Mouse (Mus musculus) c-Kit-positive CD71-negative TER-119-negative erythroid progenitor cells, embryonic 14.5 days (primary cell): ENCODE data around the gene Ppp1r3a.
"Not testable (repeated sequence)": the region's sequence is repeated elsewhere in the genome, so short reads cannot be mapped to it uniquely, and the experiment has no call there.

ENCODE experiments used
- DNase-seq: peaks from one replicate; pipeline ENCODE4 v3.0.0-alpha.2; 2013; ENCODE audit warnings: low read depth

Gene Ppp1r3a

GRCm38 (mm10) chr6:14754901-14755591 is at the start of gene Ppp1r3a:
Ppp1r3a (minus strand) TSS chr6:14755274.
- DNase-seq, result no peak

- no peak for DNase-seq
These were observed 32.3 kb upstream of the Ppp1r3a start for GRCm38 (mm10) chr6:14787157-14787938.

DNA sequence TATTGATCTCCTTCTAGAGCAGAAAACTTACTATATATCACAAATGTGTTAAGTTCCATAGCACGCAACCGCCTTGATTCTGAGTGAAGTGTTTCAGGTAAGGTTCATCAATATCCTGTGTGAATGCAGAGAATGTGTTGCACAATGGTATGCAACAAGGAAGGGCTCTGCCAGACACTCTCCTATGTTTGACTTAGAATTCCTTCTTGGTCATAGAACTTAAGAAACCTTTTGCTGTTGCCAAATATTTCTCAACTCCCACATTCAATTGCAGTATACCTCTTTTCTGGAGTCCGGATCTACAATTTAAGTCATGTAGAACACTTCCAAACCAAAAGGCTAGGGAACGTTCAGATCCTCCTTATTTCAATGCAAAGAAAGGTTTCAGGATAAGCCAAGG is 22.8 kb upstream of the Ppp1r3a start:
- no peak for DNase-seq

GRCm38 (mm10) chr6:14771717-14772116 is 16.6 kb upstream of the Ppp1r3a start:
- DNase-seq, result no peak

GRCm38 (mm10) chr6:14757486-14757885 is 2.4 kb upstream of the Ppp1r3a start:
- DNase-seq, result no peak

DNA sequence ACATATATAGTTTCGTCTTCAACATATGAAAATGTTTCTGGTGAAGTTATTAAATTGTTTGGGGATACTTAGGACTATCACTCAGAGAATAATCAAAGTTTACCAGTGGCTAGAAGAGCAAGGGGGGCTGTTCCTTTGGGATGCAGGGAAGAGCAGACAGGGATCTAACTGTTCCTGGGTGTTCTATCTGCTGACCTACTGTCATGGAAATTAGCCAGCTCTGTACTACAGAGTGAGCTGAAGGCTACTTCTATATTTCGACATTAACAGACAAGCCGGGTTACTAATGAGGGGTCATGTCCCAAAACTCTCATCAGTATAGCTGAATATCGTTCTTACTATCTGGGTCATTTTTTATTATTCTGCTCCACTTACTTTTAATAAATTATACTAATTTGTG is 1.6 kb downstream of the Ppp1r3a start:
- DNase-seq, result no peak

DNA sequence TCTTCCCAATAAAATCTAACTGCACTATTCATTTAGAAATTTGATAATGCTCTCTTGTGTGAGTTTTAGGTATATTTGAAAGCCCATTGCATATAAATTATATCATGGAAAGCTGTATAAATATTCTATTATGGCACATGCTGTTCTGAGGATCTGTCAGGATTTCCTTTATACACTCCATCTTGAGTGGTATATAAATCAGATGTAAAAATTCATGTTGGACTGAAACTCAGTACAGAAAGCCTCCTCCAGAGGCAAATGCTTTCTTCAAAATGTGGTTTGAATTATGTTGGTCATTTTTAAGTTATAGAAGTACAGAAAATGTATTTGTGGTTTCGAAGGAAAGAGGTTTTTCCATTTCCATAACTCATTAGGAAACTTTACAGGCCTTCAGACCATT is 2.9 kb downstream of the Ppp1r3a start:
- DNase-seq, result no peak

- no peak for DNase-seq
These were observed 8.1 kb downstream of the Ppp1r3a start for GRCm38 (mm10) chr6:14747000-14747399.

- no peak for DNase-seq
These were observed 19.1 kb downstream of the Ppp1r3a start for GRCm38 (mm10) chr6:14736017-14736416.

DNA sequence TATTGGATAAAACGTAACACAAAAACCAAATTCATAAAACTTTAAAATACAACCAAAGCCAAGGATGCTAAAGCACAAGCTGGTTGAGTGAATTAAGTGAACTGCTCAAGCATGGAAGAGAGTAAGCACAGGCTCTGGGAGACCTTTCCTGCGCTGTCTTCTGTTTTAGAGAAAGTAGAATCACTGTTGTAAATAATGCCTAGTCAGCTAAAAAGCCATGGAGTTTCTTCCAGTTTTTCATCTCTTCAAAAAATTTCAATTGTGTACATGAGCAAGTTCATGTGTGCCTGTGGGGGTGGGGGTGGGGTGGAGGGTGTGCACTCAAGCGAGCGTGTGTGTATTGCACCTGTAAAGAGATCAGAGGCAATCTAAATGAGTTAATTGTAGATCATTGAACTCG is 24.1 kb downstream of the Ppp1r3a start:
- DNase-seq, result no peak

DNA sequence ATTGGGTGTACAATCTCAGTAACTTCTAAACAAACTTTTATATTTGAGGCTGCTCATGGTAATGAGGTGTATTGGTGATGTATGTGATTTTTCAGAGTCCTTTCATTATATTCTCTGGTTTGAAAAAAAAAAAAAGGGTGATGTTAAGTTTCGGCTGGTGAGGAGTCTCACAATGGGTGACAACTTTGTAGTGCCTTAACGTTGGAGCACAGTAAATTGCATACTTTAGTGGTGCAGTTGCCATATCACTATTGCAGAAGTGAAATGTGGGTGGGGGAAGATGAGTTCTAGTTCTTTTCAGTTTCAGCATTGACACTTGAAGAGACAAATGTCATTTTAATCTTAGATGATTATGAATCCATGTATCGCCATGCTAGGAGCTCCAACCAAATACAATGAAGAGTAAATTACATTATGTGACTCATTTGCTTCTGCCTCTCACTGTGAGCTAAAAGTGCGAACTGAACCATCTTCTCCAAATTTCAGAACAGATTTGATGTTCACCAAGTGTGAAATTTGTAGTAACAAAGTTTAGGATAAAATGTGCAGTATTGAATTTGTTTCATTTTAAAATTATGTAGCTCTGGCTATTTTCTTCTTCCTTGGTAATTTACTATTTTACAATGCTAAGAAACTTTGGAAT is 34.2 kb downstream of the Ppp1r3a start:
- no peak for DNase-seq

DNA sequence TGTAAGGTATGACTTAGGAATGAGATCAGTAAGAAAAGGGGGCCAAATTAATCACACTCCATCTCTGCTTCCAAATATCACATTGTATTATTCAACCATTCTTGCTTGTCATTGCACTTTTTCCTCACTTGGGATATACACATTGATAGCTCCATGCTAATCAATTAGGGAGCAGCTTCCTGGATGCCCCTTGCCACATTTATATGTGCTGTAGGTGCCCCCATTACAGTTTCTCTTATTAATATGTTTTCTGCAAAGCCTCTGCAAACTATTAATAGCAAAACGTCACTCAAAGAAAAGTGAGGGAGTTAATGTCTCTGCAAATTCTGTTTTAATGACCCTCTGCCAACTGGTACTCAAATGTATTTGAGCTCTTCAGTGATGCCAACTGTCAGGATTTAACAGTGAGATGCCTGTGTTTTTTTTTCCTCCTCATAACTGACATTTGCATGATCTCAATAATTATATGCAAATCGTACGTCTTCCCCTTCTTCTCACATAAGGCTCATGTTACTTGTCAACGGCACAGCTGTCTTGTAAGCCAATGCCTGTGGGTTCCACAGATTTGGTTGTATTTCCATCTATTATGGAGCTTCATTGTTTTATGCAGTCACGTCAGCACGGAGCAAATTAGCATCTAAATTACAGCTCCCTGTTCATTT is 34.8 kb downstream of the Ppp1r3a start:
- DNase-seq, result no peak

DNA sequence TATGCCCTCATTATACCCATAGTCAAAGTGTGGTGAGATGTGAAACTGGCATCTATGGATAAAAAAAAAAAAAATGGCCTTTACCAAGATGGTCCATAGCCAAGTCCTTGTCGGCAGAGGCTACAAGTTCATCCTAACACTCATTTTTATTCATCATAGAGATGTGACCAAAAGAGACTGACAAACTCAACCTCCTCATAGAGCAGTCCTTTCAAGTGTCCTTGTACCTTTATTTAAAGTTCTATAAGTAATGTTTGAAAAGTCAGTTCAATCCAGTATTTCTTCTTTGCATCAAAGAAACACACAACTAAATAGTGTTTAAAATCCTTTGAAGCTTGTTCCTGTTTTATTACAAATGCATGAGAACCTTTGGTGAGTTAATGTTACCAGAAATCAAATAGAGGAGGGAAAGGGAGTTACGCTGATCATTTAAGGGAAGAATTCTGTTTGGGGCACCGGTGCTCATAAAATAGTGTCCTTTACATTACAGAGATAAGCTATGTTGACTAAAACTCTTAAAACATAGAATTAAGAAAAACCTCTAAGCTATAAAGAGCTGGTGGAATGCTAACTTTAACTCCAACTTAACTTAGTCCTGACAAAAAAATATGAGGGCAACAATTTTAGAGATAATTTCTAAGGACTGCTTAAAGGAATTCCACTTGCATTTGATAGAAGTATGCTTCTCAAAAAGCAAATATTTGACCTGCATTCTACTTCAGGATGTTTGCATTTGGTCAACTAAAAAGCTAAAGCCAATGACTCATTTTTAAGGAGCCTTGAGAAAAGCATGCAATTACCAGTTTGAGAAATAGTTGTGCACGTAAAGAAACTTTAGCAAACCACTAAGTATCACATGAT is 39.7 kb downstream of the Ppp1r3a start:
- no peak for DNase-seq

DNA sequence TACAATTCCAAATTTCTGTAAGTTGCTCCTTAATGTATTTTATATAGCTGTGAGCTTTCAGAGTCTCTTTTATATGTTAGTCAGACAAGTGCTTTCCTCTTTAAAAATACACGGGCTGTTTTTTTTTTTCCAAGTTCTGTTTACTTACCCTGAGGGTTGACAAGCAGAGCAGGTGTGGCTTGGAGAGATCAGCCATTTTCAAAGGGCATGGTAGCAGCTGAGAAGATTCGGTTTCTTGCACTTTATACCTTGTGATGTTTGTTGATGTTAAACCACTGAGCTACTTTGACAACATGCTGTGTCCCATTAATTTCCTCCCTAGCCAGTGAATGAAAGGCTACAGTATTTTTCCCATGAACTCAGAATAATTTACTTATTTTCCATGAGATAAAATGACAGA is 42.9 kb downstream of the Ppp1r3a start:
- no peak for DNase-seq

- no peak for DNase-seq
These were observed 55.0 kb downstream of the Ppp1r3a start for GRCm38 (mm10) chr6:14700030-14700429.

DNA sequence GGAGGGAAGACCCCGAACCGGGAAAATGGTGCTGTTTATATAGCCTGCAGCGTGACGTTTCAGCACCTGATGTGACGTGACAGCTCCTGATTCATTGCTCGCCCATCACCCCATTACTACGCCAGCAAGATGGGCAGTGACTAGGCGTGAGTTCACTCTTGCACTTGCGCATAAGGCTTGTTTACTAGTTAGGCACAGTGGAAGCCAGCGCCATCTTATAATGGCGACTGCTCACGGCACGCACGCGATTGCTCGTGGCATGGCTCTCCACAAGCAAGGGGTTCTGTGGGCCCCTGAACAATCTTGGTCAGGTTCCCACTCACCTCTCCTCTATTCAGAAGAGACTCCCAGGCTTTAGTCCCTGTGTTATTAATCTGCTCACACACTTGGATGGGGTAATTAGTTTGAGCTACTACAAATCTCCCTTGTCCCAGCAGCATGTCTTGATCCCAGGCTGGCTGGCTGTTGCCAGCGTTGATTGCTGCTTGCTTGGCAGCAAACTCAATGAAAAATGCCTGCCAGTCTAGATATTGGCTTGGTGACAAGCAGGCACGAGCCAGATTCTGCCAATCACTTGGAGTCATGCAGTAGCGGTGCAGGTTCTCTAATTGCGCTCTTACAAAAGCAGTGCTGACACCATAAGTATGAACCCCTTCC is 75.7 kb downstream of the Ppp1r3a start:
- not testable (repeated sequence) for DNase-seq

DNA sequence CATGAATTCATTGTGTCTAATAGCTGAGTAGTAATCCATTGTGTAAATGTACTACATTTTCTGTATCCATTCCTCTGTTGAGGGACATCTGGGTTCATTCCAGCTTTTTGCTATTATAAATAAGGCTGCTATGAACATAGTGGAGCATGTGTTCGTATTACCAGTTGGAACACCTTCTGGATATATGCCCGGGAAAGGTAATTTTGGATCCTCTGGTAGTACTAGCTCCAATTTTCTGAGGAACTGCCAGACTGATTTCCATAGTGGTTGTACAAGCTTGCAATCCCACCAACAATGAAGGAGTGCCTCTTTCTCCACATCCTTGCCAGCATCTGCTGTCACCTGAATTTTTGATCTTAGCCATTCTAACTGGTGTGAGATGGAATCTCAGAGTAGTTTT is 86.1 kb downstream of the Ppp1r3a start:
- DNase-seq, result not testable (repeated sequence)

- not testable (repeated sequence) for DNase-seq
These were observed 87.4 kb downstream of the Ppp1r3a start for GRCm38 (mm10) chr6:14667651-14668050.
